Mouse (Mus musculus) liver, embryonic 14 days (tissue): ENCODE data around the gene Olfr118. TPM values are rescaled to one million over a fixed set of nuclear protein-coding genes. Genes with fewer than 3 reads are reported as not detected.

Source experiments
- polyA plus RNA-seq: library from polyadenylated mRNA; depleted of rRNA; stranded (reverse); fragments of >200 nt; gene quantifications from 2 replicates; pipeline ENCODE4 v1.2.3, GENCODE M21; 2012; rRNA removed

Gene Olfr118
- not detected in 2 replicates for polyA plus RNA-seq

DNA sequence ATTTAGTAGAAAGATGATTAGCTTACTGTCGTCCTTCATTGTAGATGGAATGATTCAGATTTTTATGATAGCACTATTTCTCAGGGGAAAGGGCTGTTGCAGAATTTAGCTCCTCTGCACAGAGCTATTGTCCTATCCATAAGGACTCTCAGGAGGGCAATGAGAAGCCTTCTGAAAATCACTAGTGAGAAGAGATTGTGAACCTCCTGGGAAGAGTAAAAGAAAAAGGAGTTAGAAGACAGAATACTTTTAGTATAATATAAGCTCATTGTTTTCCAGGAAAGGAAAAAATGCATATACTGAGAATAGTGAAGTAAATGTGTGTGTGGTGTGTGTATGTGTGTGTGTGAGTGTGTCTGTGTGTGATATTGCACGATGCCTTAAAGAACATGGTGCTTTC, at the start of gene Olfr118:
Olfr118 (plus strand) TSS at position 301 of the 400 bp plus-strand sequence.

DNA sequence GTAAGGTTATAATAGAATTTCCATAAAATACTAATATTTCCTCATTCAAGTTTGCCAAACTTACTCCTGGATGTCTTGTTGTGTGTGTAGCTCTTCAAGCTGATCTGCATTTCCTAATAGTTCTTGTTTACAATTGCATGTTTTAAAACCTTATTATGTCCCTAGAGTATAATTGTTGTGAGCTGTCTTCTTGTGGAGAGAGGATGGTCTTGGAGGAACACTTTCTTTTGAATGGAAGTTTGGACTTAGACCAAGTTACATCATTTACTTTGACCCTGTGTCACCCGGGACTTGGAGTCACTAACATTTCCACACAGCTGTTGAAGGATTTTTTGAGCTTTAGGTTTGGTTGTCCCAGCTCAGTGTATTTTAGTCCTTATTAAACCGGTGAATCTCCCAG, 39.8 kb upstream of the Olfr118 start, which contains the start of the genes Olfr115 and Olfr116:
Olfr115 (minus strand) TSS at position 101 of the 400 bp plus-strand sequence.
Olfr116 (minus strand) TSS at position 191 of the 400 bp plus-strand sequence.

DNA sequence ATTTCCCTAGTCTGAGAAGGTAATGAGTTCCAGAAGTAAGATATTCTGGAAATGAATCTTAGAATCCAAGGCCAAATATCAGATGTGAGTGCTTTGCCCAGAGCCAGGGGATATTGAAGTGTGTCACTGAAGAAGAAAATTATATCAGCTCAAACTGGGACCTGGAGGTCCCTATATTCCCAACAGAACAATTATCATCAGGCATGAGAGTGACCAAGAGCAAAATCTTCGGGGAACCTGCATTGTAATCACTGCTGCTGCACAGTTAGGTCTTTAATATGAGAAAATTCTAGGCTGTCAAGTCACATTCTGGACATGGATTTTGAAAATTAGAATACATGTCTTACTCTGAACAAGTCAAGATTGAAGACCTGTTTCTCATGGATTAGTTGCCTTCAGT, 3.1 kb upstream of the Olfr118 start, which contains the start of gene Olfr117:
Olfr117 (minus strand) TSS at position 101 of the 400 bp plus-strand sequence.

DNA sequence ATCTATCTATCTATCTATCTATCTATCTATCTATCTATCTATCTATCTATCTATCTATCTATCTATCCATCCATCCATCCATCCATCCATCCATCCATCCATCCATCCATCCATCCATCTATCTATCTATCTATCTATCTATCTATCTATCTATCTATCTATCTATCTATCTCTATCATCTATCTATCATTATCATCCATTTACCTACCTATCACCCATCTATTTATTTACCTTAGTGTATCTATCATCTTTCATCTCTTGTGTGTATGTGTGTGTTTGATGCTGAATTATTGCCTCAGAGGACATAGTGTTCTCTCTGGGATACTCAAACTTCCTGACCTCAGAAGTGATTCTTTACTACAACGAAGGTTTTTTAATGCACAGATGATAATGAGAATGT, 29.5 kb downstream of the Olfr118 start, which contains the start of gene Olfr119:
Olfr119 (plus strand) TSS at position 301 of the 400 bp plus-strand sequence.

DNA sequence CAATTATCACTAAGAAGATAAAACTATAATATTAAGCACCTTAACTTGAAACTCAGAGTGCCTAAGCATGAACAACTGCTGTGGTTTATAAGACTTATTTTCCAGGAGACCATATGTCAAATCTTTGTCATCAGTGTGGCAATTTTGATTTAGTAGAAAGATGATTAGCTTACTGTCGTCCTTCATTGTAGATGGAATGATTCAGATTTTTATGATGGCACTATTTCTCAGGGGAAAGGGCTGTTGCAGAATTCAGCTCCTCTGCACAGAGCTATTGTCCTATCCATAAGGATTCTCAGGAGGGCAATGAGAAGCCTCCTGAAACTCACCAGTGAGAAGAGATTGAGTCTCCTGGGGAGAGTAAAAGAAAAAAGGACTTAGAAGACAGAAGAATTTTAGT, 54.7 kb downstream of the Olfr118 start, which contains the start of gene Olfr120:
Olfr120 (plus strand) TSS at position 301 of the 400 bp plus-strand sequence.

Other genes starting within 250 kb of the Olfr118 start
- gene Olfr108, start 221.5 kb upstream of the Olfr118 start, polyA plus RNA-seq = not detected in 2 replicates
- not detected in 2 replicates for gene Olfr109, start 208.1 kb upstream of the Olfr118 start, polyA plus RNA-seq
- gene H2-M2, start 183.4 kb upstream of the Olfr118 start, polyA plus RNA-seq = 0.02 TPM in 1 of 2 replicates, not detected in the other
- gene Olfr110, start 174.5 kb upstream of the Olfr118 start, polyA plus RNA-seq = not detected in 2 replicates
- gene Olfr111, start 159.0 kb upstream of the Olfr118 start, polyA plus RNA-seq = 0.03 and 0.06 TPM in 2 replicates
- not detected in 2 replicates for gene Olfr112, start 97.5 kb upstream of the Olfr118 start, polyA plus RNA-seq
- gene Olfr113, start 89.3 kb upstream of the Olfr118 start, polyA plus RNA-seq = not detected in 2 replicates
- gene Olfr114, start 74.2 kb upstream of the Olfr118 start, polyA plus RNA-seq = not detected in 2 replicates
- gene Olfr115, start 39.9 kb upstream of the Olfr118 start, polyA plus RNA-seq = not detected in 2 replicates
- not detected in 2 replicates for gene Olfr116, start 39.8 kb upstream of the Olfr118 start, polyA plus RNA-seq
- gene Olfr117, start 3.2 kb upstream of the Olfr118 start, polyA plus RNA-seq = not detected in 2 replicates
- not detected in 2 replicates for gene Olfr119, start 29.6 kb downstream of the Olfr118 start, polyA plus RNA-seq
- not detected in 2 replicates for gene Olfr120, start 54.8 kb downstream of the Olfr118 start, polyA plus RNA-seq
- not detected in 2 replicates for gene Olfr121, start 81.9 kb downstream of the Olfr118 start, polyA plus RNA-seq
- not detected in 2 replicates for gene Olfr122, start 101.6 kb downstream of the Olfr118 start, polyA plus RNA-seq
- not detected in 2 replicates for gene Olfr123, start 126.5 kb downstream of the Olfr118 start, polyA plus RNA-seq
- gene Olfr124, start 132.9 kb downstream of the Olfr118 start, polyA plus RNA-seq = not detected in 2 replicates
- not detected in 2 replicates for gene Olfr125, start 166.0 kb downstream of the Olfr118 start, polyA plus RNA-seq
- not detected in 2 replicates for gene Olfr126, start 180.5 kb downstream of the Olfr118 start, polyA plus RNA-seq
- not detected in 2 replicates for gene Olfr127, start 233.4 kb downstream of the Olfr118 start, polyA plus RNA-seq